Mouse (Mus musculus) telencephalon, adult 2 months (tissue): ENCODE measurements around the gene Tpp2.
"Not testable (repeated sequence)": the region's sequence is repeated elsewhere in the genome, so short reads cannot be mapped to it uniquely, and the experiment has no call there.

Experiments used
- DNase-seq: peaks from one replicate; pipeline ENCODE4 v3.0.0-alpha.2; 2011; ENCODE audit warnings: low read depth, low spot score

Tpp2 gene

DNA sequence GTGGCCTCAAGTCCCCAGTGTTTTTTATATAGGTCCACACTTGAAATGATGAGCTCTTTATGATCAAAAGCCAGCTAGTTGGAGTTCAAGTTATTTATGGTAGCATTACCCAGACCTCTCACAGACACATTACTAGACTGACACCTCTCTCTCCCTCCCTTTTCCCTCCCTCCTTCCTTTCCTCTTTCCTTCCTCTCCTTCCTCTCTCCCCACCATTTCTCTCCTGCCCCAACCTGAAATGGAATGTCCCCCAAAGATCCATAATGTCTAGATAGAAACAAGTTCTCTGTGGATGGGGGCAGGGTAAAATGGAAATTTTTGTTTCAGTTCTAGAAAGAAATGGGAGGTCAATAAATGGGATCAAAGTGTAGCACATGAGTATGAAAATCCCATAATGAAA, 86.5 kb downstream of the Tpp2 start, which contains the start of gene Mettl21c:
Gene Mettl21c (minus strand): TSS at position 101 of the 400 bp plus-strand sequence.
- no peak for DNase-seq

GRCm38 (mm10) chr1:44022656-44023055, 89.2 kb downstream of the Tpp2 start:
- no peak for DNase-seq

DNA sequence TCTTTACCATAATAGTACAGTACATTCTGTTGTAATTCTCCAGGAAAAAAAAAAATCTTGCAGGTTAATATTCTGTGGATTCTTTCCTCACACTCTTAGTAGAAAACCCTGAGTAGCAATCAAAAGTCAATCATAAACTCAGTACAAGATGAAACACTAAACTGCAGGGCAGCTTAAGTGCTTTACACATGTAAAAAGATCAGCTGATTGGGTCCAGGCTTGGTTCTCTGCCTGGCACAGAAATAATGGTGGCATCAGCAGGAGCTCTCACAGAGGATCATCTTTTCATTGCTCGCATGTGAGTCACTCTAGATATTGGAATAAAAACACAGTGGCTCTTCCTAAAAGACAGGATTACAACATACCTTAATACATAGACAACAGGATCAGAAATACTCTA, 94.2 kb downstream of the Tpp2 start:
- no peak for DNase-seq

- no peak for DNase-seq
Observed at GRCm38 (mm10) chr1:44032213-44032612, 98.8 kb downstream of the Tpp2 start.

DNA sequence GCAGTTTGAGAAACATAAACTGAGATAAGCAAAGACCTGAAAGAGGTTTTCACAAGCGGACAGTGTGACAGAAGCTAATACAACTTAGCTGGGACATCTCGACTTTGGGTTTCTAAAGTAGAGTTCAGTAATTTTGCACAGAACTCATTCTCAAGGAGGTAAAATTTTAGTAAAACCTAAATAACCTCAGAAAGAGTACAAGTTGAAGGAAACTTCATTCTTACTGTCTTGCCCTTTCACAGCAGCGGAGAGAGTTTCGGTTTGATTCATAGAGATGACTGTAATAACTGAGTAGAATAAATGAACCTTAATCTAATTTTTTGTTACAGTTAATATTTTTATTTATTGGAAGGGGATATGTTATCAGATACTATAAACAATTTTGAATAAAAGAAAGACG, 99.5 kb downstream of the Tpp2 start:
- DNase-seq = no peak

- DNase-seq = no peak
Observed at GRCm38 (mm10) chr1:44041797-44042554, 108.5 kb downstream of the Tpp2 start.

DNA sequence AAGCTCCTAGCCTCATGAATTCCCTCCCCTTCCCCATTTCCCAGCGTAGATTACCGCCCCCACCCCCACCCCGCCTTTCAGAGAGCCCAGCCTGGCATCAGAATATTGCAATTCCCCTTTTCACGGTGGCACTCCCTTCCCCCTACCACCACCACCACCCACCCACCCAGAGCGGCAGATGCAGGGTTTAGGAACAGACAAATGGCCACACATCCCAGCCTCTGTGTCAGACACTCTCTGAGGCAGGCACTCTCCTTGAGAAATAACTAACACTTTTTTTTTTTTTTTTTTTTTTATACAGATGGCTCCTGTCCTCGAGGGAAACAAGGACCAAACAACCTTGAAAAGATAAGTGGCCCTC, 109.1 kb downstream of the Tpp2 start:
- no peak for DNase-seq

DNA sequence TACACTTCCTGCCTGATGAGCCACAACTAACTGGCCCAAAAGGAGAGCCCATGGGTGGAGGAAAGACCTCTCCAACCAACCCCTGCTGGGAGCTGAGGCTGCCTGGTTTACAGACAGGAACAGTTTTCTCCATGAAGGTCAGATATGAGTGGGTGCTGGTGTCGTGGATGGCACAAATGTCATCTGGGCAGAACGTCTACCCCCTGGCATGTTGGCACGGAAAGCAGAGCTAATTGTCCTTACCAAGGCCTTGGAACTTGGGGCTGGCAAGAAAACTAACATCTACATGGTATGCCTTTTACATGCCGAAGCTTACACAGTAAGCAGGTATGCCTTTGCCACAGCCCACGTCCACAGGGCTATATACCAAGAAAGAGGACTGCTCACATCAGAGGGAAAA, 112.2 kb downstream of the Tpp2 start:
- not testable (repeated sequence) for DNase-seq

- no peak for DNase-seq
Observed at GRCm38 (mm10) chr1:44046556-44046955, 113.1 kb downstream of the Tpp2 start.
